Mouse (Mus musculus) MEL (cell line): Measurements from ENCODE around the gene Rfx2. TPM values are rescaled to one million over a fixed set of nuclear protein-coding genes. Genes with fewer than 3 reads are reported as not detected.

Source experiments
- BHLHE40 ChIP-seq: IDR thresholded peaks from 2 replicates; pipeline ENCODE4 v1.6.1; 2012; ENCODE audit warnings: low read depth, mild to moderate bottlenecking, inconsistent platforms, low read length, improper control_type of control experiment, borderline replicate concordance
- CTCF ChIP-seq, 3 experiments: IDR thresholded peaks in 2 of 3; conservative IDR thresholded peaks in 1 of 3; 2 replicates each; pipeline ENCODE4 v1.5.1; 2011 to 2012; ENCODE audit warnings: low read length in 3 of 3, low read depth in 2 of 3, mild to moderate bottlenecking in 2 of 3, improper control_type of control experiment in 1 of 3, inconsistent platforms in 1 of 3, mixed read lengths in 1 of 3, moderate library complexity in 1 of 3; ENCODE audit not compliant: control insufficient read depth in 1 of 3, insufficient read depth in 1 of 3, poor library complexity in 1 of 3, severe bottlenecking in 1 of 3
- E2F4 ChIP-seq: IDR thresholded peaks from 2 replicates; pipeline ENCODE4 v1.6.1; 2011; ENCODE audit warnings: low read depth, low read length, improper control_type of control experiment, borderline replicate concordance
- ELF1 ChIP-seq: IDR thresholded peaks from 2 replicates; pipeline ENCODE4 v1.6.1; 2014; ENCODE audit warnings: low read depth, mild to moderate bottlenecking, inconsistent platforms, low read length, improper control_type of control experiment, moderate library complexity
- EP300 ChIP-seq, 2 experiments: IDR thresholded peaks; 2 replicates each; pipeline ENCODE4 v1.6.1; 2011; ENCODE audit warnings: improper control_type of control experiment in 2 of 2, low read length in 2 of 2, low read depth in 1 of 2, mild to moderate bottlenecking in 1 of 2
- ETS1 ChIP-seq: IDR thresholded peaks from 2 replicates; pipeline ENCODE4 v1.6.1; 2012; ENCODE audit warnings: low read depth, mild to moderate bottlenecking, inconsistent platforms, low read length, improper control_type of control experiment, moderate library complexity
- HCFC1 ChIP-seq: IDR thresholded peaks from 2 replicates; pipeline ENCODE4 v1.6.1; 2012; ENCODE audit warnings: low read depth, mild to moderate bottlenecking, inconsistent platforms, low read length, improper control_type of control experiment, moderate library complexity
- KAT2A ChIP-seq: conservative IDR thresholded peaks from 2 replicates; pipeline ENCODE4 v1.6.1; 2012; ENCODE audit warnings: low read depth, low read length, improper control_type of control experiment, inconsistent platforms
- MAFK ChIP-seq: IDR thresholded peaks from 2 replicates; pipeline ENCODE4 v1.6.1; 2011; ENCODE audit warnings: low read depth, mild to moderate bottlenecking, low read length, improper control_type of control experiment, borderline replicate concordance
- MAX ChIP-seq: IDR thresholded peaks from 2 replicates; pipeline ENCODE4 v1.6.1; 2011; ENCODE audit warnings: low read length, improper control_type of control experiment
- MYB ChIP-seq: IDR thresholded peaks from 2 replicates; pipeline ENCODE4 v1.6.1; 2011; ENCODE audit warnings: mild to moderate bottlenecking, low read depth, low read length, improper control_type of control experiment
- MYC ChIP-seq: IDR thresholded peaks from 2 replicates; pipeline ENCODE4 v1.6.1; 2011; ENCODE audit warnings: low read depth, mild to moderate bottlenecking, low read length, improper control_type of control experiment, moderate library complexity
- NRF1 ChIP-seq: IDR thresholded peaks from 2 replicates; pipeline ENCODE4 v1.6.1; 2014; ENCODE audit warnings: low read depth, mild to moderate bottlenecking, inconsistent platforms, low read length, improper control_type of control experiment, moderate library complexity; ENCODE audit not compliant: poor library complexity, insufficient read depth, severe bottlenecking
- POLR2AphosphoS2 ChIP-seq: IDR thresholded peaks from 2 replicates; pipeline ENCODE4 v1.6.1; 2011; ENCODE audit warnings: low read length, improper control_type of control experiment
- RAD21 ChIP-seq: IDR thresholded peaks from 2 replicates; pipeline ENCODE4 v1.6.1; 2011; ENCODE audit warnings: mild to moderate bottlenecking, low read depth, low read length, improper control_type of control experiment
- SIN3A ChIP-seq: IDR thresholded peaks from 2 replicates; pipeline ENCODE4 v1.6.1; 2012; ENCODE audit warnings: low read length, improper control_type of control experiment, inconsistent platforms
- SMC3 ChIP-seq: IDR thresholded peaks from 2 replicates; pipeline ENCODE4 v1.6.1; 2011; ENCODE audit warnings: low read depth, low read length, improper control_type of control experiment
- TBP ChIP-seq: IDR thresholded peaks from 2 replicates; pipeline ENCODE4 v1.8.0; 2011; ENCODE audit warnings: low read depth, low read length, improper control_type of control experiment
- TCF12 ChIP-seq: IDR thresholded peaks from 2 replicates; pipeline ENCODE4 v1.6.1; 2014; ENCODE audit warnings: low read depth, mild to moderate bottlenecking, inconsistent platforms, low read length, improper control_type of control experiment, moderate library complexity
- USF1 ChIP-seq: IDR thresholded peaks from 2 replicates; pipeline ENCODE4 v1.6.1; 2014; ENCODE audit warnings: low read depth, mild to moderate bottlenecking, inconsistent platforms, low read length, improper control_type of control experiment, moderate library complexity
- ZC3H11A ChIP-seq: IDR thresholded peaks from 2 replicates; pipeline ENCODE4 v1.6.1; 2012; ENCODE audit warnings: low read depth, mild to moderate bottlenecking, inconsistent platforms, low read length, improper control_type of control experiment
- ZMIZ1 ChIP-seq: IDR thresholded peaks from 2 replicates; pipeline ENCODE4 v1.6.1; 2012; ENCODE audit warnings: low read depth, mild to moderate bottlenecking, inconsistent platforms, low read length, improper control_type of control experiment, moderate library complexity
- ZNF384 ChIP-seq: IDR thresholded peaks from 2 replicates; pipeline ENCODE4 v1.6.1; 2012; ENCODE audit warnings: low read depth, mild to moderate bottlenecking, inconsistent platforms, low read length, improper control_type of control experiment
- polyA plus RNA-seq, 2 experiments: library from polyadenylated mRNA; stranded (reverse) in 1 of 2; unstranded in 1 of 2; fragments of >175 nt in 1 of 2; fragments of >200 nt in 1 of 2; gene quantifications; 2 replicates each; pipeline versions ENCODE4 v1.2.1 to v1.2.4; 2012; ENCODE audit warnings: low replicate concordance in 2 of 2, low read depth in 1 of 2; ENCODE audit not compliant: insufficient read length in 2 of 2, insufficient read depth in 1 of 2, missing spikeins in 1 of 2
- total RNA-seq: library from RNA; depleted of rRNA; stranded (reverse); fragments of 300-350 nt; gene quantifications from 2 replicates; pipeline ENCODE4 v1.2.3, GENCODE M21; 2012

Gene Rfx2
- total and polyA plus RNA-seq, 3 experiments = 7.5 to 29.2 TPM; not detected in 1

- TF ChIP-seq SMC3 (no peak), CTCF (IDR thresholded peaks at IDR 0.05 in 2 of 3, conservative IDR thresholded peaks at IDR 0.05 in 1 of 3; ENCODE audit: control insufficient read depth in 1 of 3, insufficient read depth in 1 of 3, low read depth in 2 of 3, low read length in 3 of 3, poor library complexity in 1 of 3, severe bottlenecking in 1 of 3) (no peak), ZC3H11A (no peak), MYB (no peak), BHLHE40 (no peak), USF1 (peak; percentile 38; the same call in 1 of the 2 replicates), POLR2AphosphoS2 (no peak; the same call in 1 of the 2 replicates), SIN3A (peak; percentile 70; the same call in 1 of the 2 replicates), NRF1 (peak; percentile 87), HCFC1 (peak; percentile 94), TCF12 (0 out of 2 replicates have a peak, but pooled peaks have one; percentile 11), ZNF384 (peak; percentile 91), EP300 (IDR thresholded peaks at IDR 0.05; ENCODE audit: low read depth in 1 of 2, low read length in 2 of 2) (peak in 1 of 2 experiments; percentile 2; a peak in 1 of 4 replicates), MYC (peak; percentile 94), MAFK (no peak), ZMIZ1 (no peak; the same call in none of the 2 replicates), TBP (0 out of 2 replicates have a peak, but pooled peaks have one; percentile 49), E2F4 (no peak), RAD21 (no peak), MAX (peak; percentile 87), ETS1 (0 out of 2 replicates have a peak, but pooled peaks have one; percentile 9), KAT2A (peak; percentile 83), ELF1 (peak; percentile 84)
Measured at GRCm38 (mm10) chr17:56764474-56765354, 66.1 kb downstream of the Rfx2 start, which contains the start of gene Dus3l (continued).
